Comparison of ENCODE assay signal across 10 mouse cellular contexts in the genomic region with DNA sequence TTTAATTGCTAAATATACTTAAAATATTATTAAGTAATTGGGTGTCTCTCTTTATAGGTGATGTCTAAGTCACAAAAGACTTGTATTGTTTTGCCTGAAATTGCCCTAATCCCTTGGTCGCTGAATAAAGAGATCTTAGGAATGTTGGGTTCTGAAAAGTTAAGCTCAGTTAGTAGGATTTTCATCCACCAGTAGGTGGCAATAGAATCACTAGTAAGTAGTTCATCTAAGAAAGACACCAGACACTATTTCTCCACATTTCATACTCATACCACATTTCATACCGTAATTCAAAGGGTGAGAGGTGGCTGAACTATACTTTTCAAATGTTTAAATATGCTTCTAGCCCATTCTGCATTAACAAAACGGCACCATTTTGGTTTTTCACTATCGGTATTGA. TPM values are rescaled to one million over a fixed set of nuclear protein-coding genes. Genes with fewer than 3 reads are reported as not detected.
A peak's percentile ranks its signal among the peaks of the same experiment; 100 is the strongest.
DNase-seq lines count a peak whose midpoint lies in the region; ATAC-seq and TF ChIP-seq lines count a peak whose summit lies in the region.
"Had no signal": no experiment of that assay in that cellular context is flagged by ENCODE, and none has a peak within 500 bp of the region (broad histone marks: within the 10 kb centered on the region; RNA-seq: fewer than 3 reads in every experiment).

No protein-coding gene starts in this region.

- H3K27me3 ChIP-seq in midbrain, embryonic 14.5 days (ENCODE audit: control insufficient read depth, insufficient read depth, low read length) = no peaks in the 10 kb centered on the region
- no peaks in the 10 kb centered on the region for H3K27me3 ChIP-seq in thymus, adult 2 months (ENCODE audit: control insufficient read depth, insufficient read depth, low read length)
- H3K27me3 ChIP-seq: heart, embryonic 13.5 days had no signal

- no peak overlapping the region for H3K27ac ChIP-seq in midbrain, embryonic 14.5 days (replicated peaks; ENCODE audit: low read depth, low read length)
- H3K27ac ChIP-seq in thymus, adult 2 months (ENCODE audit: control insufficient read depth, insufficient read depth, low read length) = no peak overlapping the region
- H3K27ac ChIP-seq: heart, embryonic 13.5 days had no signal

- H3K4me2 ChIP-seq in midbrain, embryonic 14.5 days (ENCODE audit: low read length) = no peak overlapping the region
- H3K4me2 ChIP-seq: heart, embryonic 13.5 days had no signal

- no peak overlapping the region for H3K4me3 ChIP-seq in midbrain, embryonic 14.5 days (replicated peaks; ENCODE audit: low read depth, low read length)
- no peak overlapping the region for H3K4me3 ChIP-seq in thymus, adult 2 months (ENCODE audit: control insufficient read depth, insufficient read depth, low read length)
- H3K4me3 ChIP-seq: heart, embryonic 13.5 days had no signal

- TF ChIP-seq POLR2A in thymus, adult 2 months (IDR thresholded peaks at IDR 0.05; ENCODE audit: control insufficient read depth, extremely low read depth, insufficient read depth, low read length, poor library complexity) = no peak

- H3K36me3 ChIP-seq in midbrain, embryonic 14.5 days (ENCODE audit: control insufficient read depth, insufficient read depth, low read length) = no peaks in the 10 kb centered on the region
- no peaks in the 10 kb centered on the region for H3K36me3 ChIP-seq in thymus, adult 2 months (ENCODE audit: control insufficient read depth, insufficient read depth, low read length)
- H3K36me3 ChIP-seq: heart, embryonic 13.5 days had no signal

- H3K9me3 ChIP-seq in midbrain, embryonic 14.5 days (ENCODE audit: control insufficient read depth, low read length) = no peaks in the 10 kb centered on the region
- H3K9me3 ChIP-seq: heart, embryonic 13.5 days had no signal

- 46% methylated on average over 4 of the region's 4 CpGs for WGBS in midbrain, embryonic 14.5 days
- 56% methylated on average over 4 of the region's 4 CpGs for WGBS in thymus, adult 2 months

- no peak overlapping the region for H3K9ac ChIP-seq in midbrain, embryonic 14.5 days (replicated peaks; ENCODE audit: low read length)
- H3K9ac ChIP-seq: heart, embryonic 13.5 days had no signal

- no peak for TF ChIP-seq CTCF in thymus, adult 2 months (IDR thresholded peaks at IDR 0.05; ENCODE audit: borderline replicate concordance, control insufficient read depth, extremely low read depth, insufficient read depth, low read length, poor library complexity)

- no peak for DNase-seq in frontal cortex, postnatal 25 days (ENCODE audit: low spot score in 2 of 2)
- DNase-seq in left cerebral cortex, postnatal 25 days (ENCODE audit: low spot score in 2 of 2) = peak; percentile 25 to 67
- DNase-seq in left cerebral cortex, postnatal 36 days (ENCODE audit: low spot score in 2 of 2) = no peak
- peak; percentile 45 for DNase-seq in adipocyte (ENCODE audit: low spot score)
- DNase-seq in midbrain, embryonic 14.5 days = peak; percentile 86
- no peak for DNase-seq in thymus, adult 2 months
- no peak for DNase-seq in spleen, postnatal 14 days (ENCODE audit: low spot score in 2 of 2)

- intact Hi-C loops in left cerebral cortex, postnatal 25 days (cut with DNase I) = loop anchor here (2.0 to 5.0 kb wide), 2 partner anchors 319 to 394 kb away; no protein-coding TSS in a partner anchor
- intact Hi-C loops in left cerebral cortex, postnatal 36 days (cut with DNase I) = loop anchor here (2.0 kb wide), 1 partner anchor 317 kb away; no protein-coding TSS in a partner anchor

- H3K4me1 ChIP-seq in midbrain, embryonic 14.5 days (ENCODE audit: control insufficient read depth, insufficient read depth, low read length) = no peaks in the 10 kb centered on the region
- no peaks in the 10 kb centered on the region for H3K4me1 ChIP-seq in thymus, adult 2 months (replicated peaks; ENCODE audit: control insufficient read depth, insufficient read depth, low read length)

- ATAC-seq in frontal cortex, adult (ENCODE audit: low TSS enrichment) = peak; percentile 97
- ATAC-seq in midbrain, embryonic 14.5 days (ENCODE audit: low FRiP score, low TSS enrichment) = peak; percentile 58; the same call in 1 of the 2 replicates

RNA-seq across cellular contexts. Expression of a gene that starts 57.8 kb away (rescaled TPM):
- total RNA-seq in left cerebral cortex, postnatal 25 days (2021) = under 1 TPM; 0.23 to 0.30 TPM
- under 1 TPM; 0.11 to 0.22 TPM for total RNA-seq in left cerebral cortex, postnatal 36 days (2021)
- polyA plus RNA-seq in midbrain, embryonic 14.5 days (2014; fragmentation: Nextera tagmentation; extraction: Ambion mirVana) = not detected in 2 replicates
- 0.20 and 0.32 TPM in 2 replicates for polyA plus RNA-seq in thymus, adult 2 months (2012; rRNA removed)
- polyA plus RNA-seq: heart, embryonic 13.5 days; liver, embryonic 16.5 days had no signal

Comparison
In these comparisons a context has a peak if more than half of its experiments do, and no peak if none do; other contexts are left out.
1. DNase-seq: peak in left cerebral cortex, postnatal 25 days (2 of 2), adipocyte (single experiment) and midbrain, embryonic 14.5 days (single experiment); none in frontal cortex, postnatal 25 days (0 of 2), left cerebral cortex, postnatal 36 days (0 of 2), thymus, adult 2 months (single experiment) and spleen, postnatal 14 days (0 of 2).